Mouse (Mus musculus) cortical plate, adult 2 months (tissue): ENCODE data around the gene Mphosph9.

Experiments
- CTCF ChIP-seq: fragments of 200-500 bp; IDR thresholded peaks from 2 replicates; pipeline ENCODE4 v1.5.1; 2011; ENCODE audit warnings: mild to moderate bottlenecking, control low read depth, low read length; ENCODE audit not compliant: insufficient read depth; ENCODE audit errors: extremely low read depth
- POLR2A ChIP-seq: fragments of 200-500 bp; IDR thresholded peaks from 2 replicates; pipeline ENCODE4 v1.6.1; 2011; ENCODE audit warnings: mild to moderate bottlenecking, low read length, control low read depth; ENCODE audit not compliant: insufficient read depth; ENCODE audit errors: extremely low read depth

- no peak for TF ChIP-seq CTCF
- peak; percentile 58; the same call in 1 of the 2 replicates for TF ChIP-seq POLR2A
These were observed 106.6 kb downstream of the Mphosph9 start for GRCm38 (mm10) chr5:124221037-124221735.
